Mouse (Mus musculus) embryo, embryonic 10.5 days (tissue): ENCODE data around the gene Oard1.
A peak's percentile ranks its signal among the peaks of the same experiment; 100 is the strongest.

Experiments
- DNase-seq: peaks from one replicate; pipeline ENCODE4 v3.0.0-alpha.2; 2015; ENCODE audit warnings: low spot score

The Oard1 gene

GRCm38 (mm10) chr17:48408526-48409291, 1.1 kb upstream of the Oard1 start:
- DNase-seq = peak; percentile 80

- peak; percentile 71 for DNase-seq
Observed at GRCm38 (mm10) chr17:48410299-48410785, 528 bp downstream of the Oard1 start.

- DNase-seq = peak; percentile 36
Observed at GRCm38 (mm10) chr17:48411241-48411640, 1.4 kb downstream of the Oard1 start.

GRCm38 (mm10) chr17:48416011-48416410, 6.2 kb downstream of the Oard1 start:
- DNase-seq = no peak

- DNase-seq = peak; percentile 72
Observed at GRCm38 (mm10) chr17:48416425-48417195, 6.8 kb downstream of the Oard1 start.

GRCm38 (mm10) chr17:48417521-48417920, 7.7 kb downstream of the Oard1 start:
- DNase-seq = no peak

GRCm38 (mm10) chr17:48418174-48418573, 8.4 kb downstream of the Oard1 start:
- no peak for DNase-seq

GRCm38 (mm10) chr17:48418781-48419180, 9.0 kb downstream of the Oard1 start:
- DNase-seq = no peak

GRCm38 (mm10) chr17:48419571-48419970, 9.8 kb downstream of the Oard1 start:
- no peak for DNase-seq

GRCm38 (mm10) chr17:48424237-48424636, 14.4 kb downstream of the Oard1 start:
- DNase-seq = no peak

GRCm38 (mm10) chr17:48425823-48426612, 16.2 kb downstream of the Oard1 start:
- DNase-seq = no peak

GRCm38 (mm10) chr17:48426991-48427750, 17.4 kb downstream of the Oard1 start:
- DNase-seq = no peak

- DNase-seq = no peak
Observed at GRCm38 (mm10) chr17:48427852-48428530, 18.2 kb downstream of the Oard1 start.

- peak; percentile 38 for DNase-seq
Observed at GRCm38 (mm10) chr17:48430394-48430793, 20.6 kb downstream of the Oard1 start.

- DNase-seq = no peak
Observed at GRCm38 (mm10) chr17:48431054-48431453, 21.2 kb downstream of the Oard1 start.

- peak; percentile 18 for DNase-seq
Observed at GRCm38 (mm10) chr17:48432158-48432980, 22.6 kb downstream of the Oard1 start, which contains the start of gene Apobec2. TSS of gene Apobec2 (minus strand) at chr17:48432930.

- no peak for DNase-seq
Observed at GRCm38 (mm10) chr17:48433006-48433655, 23.3 kb downstream of the Oard1 start.

- DNase-seq = no peak
Observed at GRCm38 (mm10) chr17:48433689-48434330, 24.0 kb downstream of the Oard1 start.

GRCm38 (mm10) chr17:48434479-48434878, 24.7 kb downstream of the Oard1 start:
- no peak for DNase-seq
